Mouse (Mus musculus): ENCODE results near the gene Sfta2.

DNA sequence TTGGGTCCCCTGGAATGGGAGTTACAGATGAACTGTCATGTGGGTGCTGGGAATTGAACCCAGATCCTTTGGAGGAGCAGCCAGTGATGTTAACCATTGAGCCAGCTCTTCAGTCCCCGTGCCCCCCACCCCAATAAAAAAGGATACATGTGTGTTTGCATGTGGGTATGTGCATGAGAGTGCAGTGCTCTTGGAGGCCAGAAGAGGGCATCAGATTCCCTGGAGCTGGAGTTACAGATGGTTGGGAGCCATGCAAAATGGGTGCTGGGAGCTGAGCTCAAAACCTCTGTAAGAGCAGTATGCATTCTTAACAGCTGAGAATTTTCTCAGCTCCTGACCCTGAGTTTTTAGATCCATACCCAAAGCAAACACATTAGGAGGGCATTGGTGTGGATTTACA lies 14.1 kb upstream of the Sfta2 start:
- TF ChIP-seq CTCF (IDR thresholded peaks at IDR 0.05; ENCODE audit: low read depth, low read length) = no peak
- TF ChIP-seq GATA1 (IDR thresholded peaks at IDR 0.05; ENCODE audit: borderline replicate concordance, low read length) = no peak
- TF ChIP-seq TAL1 (conservative IDR thresholded peaks at IDR 0.05; ENCODE audit: low read depth, low read length) = no peak
- no peak for TF ChIP-seq POLR2AphosphoS5 (IDR thresholded peaks at IDR 0.05; ENCODE audit: insufficient replicate concordance, low read depth, low read length)

All from G1E (cell line).